Mouse (Mus musculus) thymus, adult 2 months (tissue): ENCODE results near the gene Mical2.

Experiments used
- CTCF ChIP-seq: fragments of 200-500 bp; IDR thresholded peaks from 2 replicates; pipeline ENCODE4 v1.5.1; 2012; ENCODE audit warnings: mild to moderate bottlenecking, control low read depth, low read length, moderate library complexity, borderline replicate concordance; ENCODE audit not compliant: control insufficient read depth, poor library complexity, insufficient read depth; ENCODE audit errors: extremely low read depth
- POLR2A ChIP-seq: fragments of 200-500 bp; IDR thresholded peaks from 2 replicates; pipeline ENCODE4 v1.6.1; 2012; ENCODE audit warnings: mild to moderate bottlenecking, low read length, control low read depth, moderate library complexity; ENCODE audit not compliant: control insufficient read depth, poor library complexity, insufficient read depth; ENCODE audit errors: extremely low read depth

- TF ChIP-seq POLR2A = no peak
- no peak for TF ChIP-seq CTCF
These were observed 18.4 kb downstream of the Mical2 start for GRCm38 (mm10) chr7:112244071-112244470.
